In the genomic region with DNA sequence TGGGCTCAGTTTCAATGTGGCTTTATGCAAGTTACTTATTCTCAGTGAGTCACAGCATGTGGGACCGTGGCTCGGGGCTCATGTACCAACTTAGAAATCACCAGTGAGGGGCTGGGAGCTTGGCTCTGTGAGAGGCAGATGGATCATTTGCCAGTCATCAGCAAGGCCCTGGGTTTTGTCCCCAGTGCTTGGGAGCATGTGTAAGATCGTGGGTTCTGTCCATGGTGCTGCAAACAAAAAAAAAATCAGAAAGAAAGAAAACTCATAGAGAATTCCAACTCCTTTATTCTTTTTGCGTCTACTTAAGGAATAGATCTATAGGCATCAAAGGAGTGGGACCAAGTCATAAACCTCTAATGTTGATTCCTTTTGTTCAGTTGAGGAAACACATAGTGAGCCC, we compare ENCODE assay signal across 13 mouse cellular contexts.
"Had no signal": no experiment of that assay in that cellular context is flagged by ENCODE, and none has a peak within 500 bp of the region (broad histone marks: within the 10 kb centered on the region; RNA-seq: fewer than 3 reads in every experiment).

No protein-coding gene starts in this region.

- ATAC-seq: liver, postnatal 0 days had no signal

- H3K27me3 ChIP-seq: limb, embryonic 12.5 days; liver, embryonic 13.5 days; neural tube, embryonic 13.5 days had no signal

- H3K9ac ChIP-seq: limb, embryonic 12.5 days; liver, embryonic 13.5 days; liver, postnatal 0 days; neural tube, embryonic 13.5 days had no signal

- H3K36me3 ChIP-seq: limb, embryonic 12.5 days; liver, embryonic 13.5 days had no signal

- H3K4me1 ChIP-seq: limb, embryonic 12.5 days; liver, embryonic 13.5 days had no signal

- DNase-seq: kidney, adult 8-10 months; kidney, postnatal 36 days; layer of hippocampus, adult 9-11 months; liver; liver, embryonic 13.5 days; liver, postnatal 0 days; lung, postnatal 36 days; midbrain, embryonic 14.5 days; retina, postnatal 1 day; right cerebral cortex, postnatal 14 days had no signal

- H3K4me2 ChIP-seq: limb, embryonic 12.5 days; liver, embryonic 13.5 days; neural tube, embryonic 13.5 days had no signal

- H3K27ac ChIP-seq: kidney, postnatal 0 days; limb, embryonic 12.5 days; liver, embryonic 13.5 days; neural tube, embryonic 13.5 days had no signal

- H3K9me3 ChIP-seq: limb, embryonic 12.5 days; liver, embryonic 13.5 days; neural tube, embryonic 13.5 days had no signal

- H3K4me3 ChIP-seq: limb, embryonic 12.5 days; liver, embryonic 13.5 days; neural tube, embryonic 13.5 days had no signal
